Mouse (Mus musculus) left cerebral cortex, postnatal 25 days (tissue): Measurements from ENCODE around the gene Plce1. TPM values are rescaled to one million over a fixed set of nuclear protein-coding genes. Genes with fewer than 3 reads are reported as not detected.
A peak's percentile ranks its signal among the peaks of the same experiment; 100 is the strongest.

Experiments used
- DNase-seq, 2 experiments: peaks; one replicate each; pipeline ENCODE4 v3.0.0; 2022; ENCODE audit warnings: low spot score in 2 of 2, mixed read lengths in 1 of 2
- intact Hi-C: fragments of 180-260 bp; cut with DNase I; formaldehyde crosslinking; loops from one replicate; pipeline ENCODE4 v1.15.1; 2025
- total RNA-seq, 2 experiments: library from RNA; stranded (reverse); gene quantifications; 2 replicates each; pipeline ENCODE4 v1.2.3; 2021

Gene Plce1
- total RNA-seq, 2 experiments from 2014 or later = 6.2 to 9.1 TPM

DNA sequence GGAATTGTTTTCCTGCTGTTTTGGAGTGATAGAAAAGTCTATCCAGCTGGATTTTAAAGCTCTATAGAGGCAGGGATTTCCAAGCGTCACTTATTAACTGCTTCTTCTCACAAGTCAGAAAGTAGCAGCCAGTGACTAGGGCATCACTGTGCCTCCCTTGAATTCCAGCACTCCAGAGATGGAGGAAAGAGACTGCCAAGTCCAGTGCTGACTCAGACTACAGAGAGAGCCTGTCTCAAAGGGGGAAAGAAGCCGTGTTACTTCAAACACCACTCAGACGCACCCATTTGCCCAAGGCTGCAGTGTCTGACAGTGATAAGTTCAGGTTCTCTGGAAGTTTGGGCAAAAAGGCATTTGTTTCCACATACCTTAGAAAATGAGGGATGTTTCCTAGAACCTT, 279.5 kb downstream of the Plce1 start:
- DNase-seq = no peak
- intact Hi-C loops = no loop called here

DNA sequence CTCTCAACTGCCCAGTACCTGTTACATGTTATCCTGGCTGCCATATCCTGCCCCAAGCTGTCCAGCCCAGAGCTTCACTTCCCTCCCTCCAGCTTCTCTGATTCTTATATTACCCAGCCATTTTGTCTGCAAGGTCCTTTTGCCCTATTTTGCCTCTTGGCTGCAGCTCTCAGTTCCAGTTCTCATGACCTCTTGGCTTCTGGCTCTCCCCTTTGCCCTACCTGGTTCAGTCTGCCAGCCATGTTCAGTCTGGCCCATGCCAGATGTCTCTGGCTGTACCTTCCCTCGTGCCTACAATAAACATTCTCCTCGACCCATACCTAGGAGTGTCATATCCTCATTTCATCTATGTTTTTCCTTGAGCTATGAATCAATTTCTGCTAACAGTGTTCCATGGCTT, 285.4 kb downstream of the Plce1 start:
- intact Hi-C loops = no loop called here
- no peak for DNase-seq

GRCm38 (mm10) chr19:38775548-38775947, 294.6 kb downstream of the Plce1 start:
- intact Hi-C loops = loop anchor here (2.0 to 5.0 kb wide), 2 partner anchors 208 to 347 kb away; no protein-coding TSS in a partner anchor

DNA sequence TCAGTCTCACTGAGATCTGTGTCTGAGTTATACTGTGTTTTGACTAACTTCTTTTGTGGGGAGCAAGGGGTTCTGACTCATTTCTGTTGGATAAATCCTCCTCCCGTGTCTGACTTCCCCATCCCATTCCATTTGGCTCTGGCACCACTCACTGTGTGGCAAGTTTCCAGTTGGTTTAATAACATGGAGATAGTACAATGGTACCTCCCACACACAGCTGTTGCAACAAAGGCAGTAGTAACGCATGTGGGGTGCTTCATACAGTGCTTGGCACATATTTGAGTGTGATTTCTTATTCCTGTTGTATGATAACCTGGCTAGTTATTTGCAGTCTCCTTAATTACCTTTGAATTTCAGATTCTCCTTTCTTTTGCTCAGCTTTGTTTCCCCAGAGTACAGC, 297.9 kb downstream of the Plce1 start:
- DNase-seq = peak in 1 of 2 experiments; percentile 49
- intact Hi-C loops = loop anchor here (5.0 kb wide), 1 partner anchor 212 kb away; no protein-coding TSS in a partner anchor

More at GRCm38 (mm10) chr19:38775548-38775947, 294.6 kb downstream of the Plce1 start:
- DNase-seq = peak; percentile 61 to 62

DNA sequence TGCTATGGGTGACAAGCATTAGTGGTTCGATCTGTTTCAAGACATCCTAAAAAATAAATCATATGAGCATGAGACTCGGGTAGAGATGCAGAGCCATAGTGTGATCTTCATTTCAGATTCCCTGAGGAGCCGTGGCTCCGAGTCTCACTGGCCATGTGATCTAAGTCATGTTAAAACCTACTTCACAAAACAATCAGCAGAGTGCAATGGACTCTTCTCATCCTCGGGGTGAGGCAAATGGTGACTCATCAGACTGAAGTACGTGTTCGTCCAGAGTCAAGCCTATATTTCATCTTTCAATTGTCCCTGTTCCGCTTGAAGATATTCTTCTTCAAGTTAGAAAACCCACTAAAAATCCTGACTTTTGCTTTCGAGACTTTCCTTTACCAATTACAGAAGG, 302.6 kb downstream of the Plce1 start:
- intact Hi-C loops = no loop called here
- no peak for DNase-seq

GRCm38 (mm10) chr19:38787756-38788155, 306.8 kb downstream of the Plce1 start:
- intact Hi-C loops = no loop called here
- peak in 1 of 2 experiments; percentile 64 for DNase-seq

- intact Hi-C loops = no loop called here
- peak in 1 of 2 experiments; percentile 59 for DNase-seq
Observed at GRCm38 (mm10) chr19:38793563-38794045, 312.7 kb downstream of the Plce1 start.

- DNase-seq = no peak
- intact Hi-C loops = no loop called here
Observed at GRCm38 (mm10) chr19:38796546-38796945, 315.6 kb downstream of the Plce1 start.

DNA sequence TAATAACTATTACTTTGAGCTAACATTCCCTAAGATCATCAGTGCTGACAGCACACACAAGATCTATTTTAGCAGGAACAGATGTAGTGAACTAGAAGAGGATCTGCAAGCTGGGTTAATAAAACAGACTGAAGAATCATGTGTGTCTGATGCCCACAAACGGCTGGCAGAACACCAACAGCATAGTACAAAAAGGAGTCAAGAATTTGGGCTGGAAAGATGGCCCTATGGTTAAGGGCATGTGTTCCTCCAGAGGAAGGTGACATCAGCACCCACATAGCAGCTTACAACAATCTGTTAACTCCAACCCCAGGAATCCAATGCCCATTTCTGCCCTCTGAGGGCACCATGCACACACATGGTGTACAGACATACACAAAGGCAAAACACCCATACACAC, 317.4 kb downstream of the Plce1 start:
- intact Hi-C loops = no loop called here
- DNase-seq = peak; percentile 39 to 62

GRCm38 (mm10) chr19:38798801-38799200, 317.9 kb downstream of the Plce1 start:
- peak; percentile 13 to 31 for DNase-seq
- intact Hi-C loops = no loop called here

DNA sequence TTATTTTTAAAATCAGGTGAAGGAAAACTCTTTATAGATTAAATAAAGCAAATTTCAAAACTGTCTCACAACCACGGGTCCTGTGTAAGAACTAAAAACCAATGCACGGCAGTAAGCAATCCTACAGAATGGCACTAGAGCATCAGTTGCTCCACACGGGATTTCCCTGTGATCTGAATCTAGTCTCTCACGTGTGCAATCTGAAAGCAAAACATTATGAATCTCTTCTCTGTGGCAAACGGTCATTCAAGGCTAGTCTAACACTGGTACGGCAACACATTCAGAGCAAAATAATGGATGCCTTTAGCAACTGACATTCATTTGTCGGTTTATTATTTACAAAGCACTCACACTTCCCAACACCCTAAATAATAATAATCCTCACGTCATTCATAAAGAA, 337.3 kb downstream of the Plce1 start:
- no peak for DNase-seq
- intact Hi-C loops = no loop called here

- intact Hi-C loops = loop anchor here (1.0 kb wide), 1 partner anchor 17 kb away; the partner anchor contains the start of gene Tbc1d12
- DNase-seq = peak; percentile 92 to 95
Observed at GRCm38 (mm10) chr19:38818766-38819426, 338.0 kb downstream of the Plce1 start, which contains the start of gene Noc3l. TSS of gene Noc3l (minus strand) at chr19:38819237.

GRCm38 (mm10) chr19:38819427-38819802, 338.5 kb downstream of the Plce1 start:
- no peak for DNase-seq
- intact Hi-C loops = loop anchor here (1.0 kb wide), 1 partner anchor 17 kb away; the partner anchor contains the start of gene Tbc1d12

DNA sequence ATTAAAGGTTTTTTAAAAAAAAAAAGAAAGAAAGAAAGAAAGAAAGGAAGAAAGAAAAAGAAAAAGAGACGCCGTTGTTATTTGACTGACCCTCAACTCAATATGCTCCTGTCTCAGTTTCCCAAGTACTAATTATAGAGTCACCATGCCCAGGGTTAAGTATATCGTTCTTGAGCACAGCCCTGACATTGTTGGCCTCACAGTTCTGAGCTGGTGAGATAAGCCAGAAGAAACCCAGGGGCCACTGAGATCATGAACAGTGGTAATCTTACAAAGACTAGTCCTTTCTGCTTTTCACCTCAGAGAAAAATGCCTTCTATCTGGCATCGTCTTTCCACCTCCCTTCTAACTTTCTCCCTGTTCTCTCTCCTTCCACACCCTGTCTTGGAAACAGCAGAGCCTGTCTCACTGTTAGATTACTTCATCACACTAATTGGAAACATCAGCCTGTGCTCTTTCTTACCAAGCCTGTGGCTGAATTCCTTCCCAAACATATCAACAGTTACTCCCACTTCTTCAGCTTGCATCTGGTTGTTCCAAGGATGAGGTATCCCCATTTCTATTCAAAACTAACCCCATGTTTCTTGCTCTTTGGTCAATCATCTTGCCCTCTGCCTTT, 339.4 kb downstream of the Plce1 start:
- intact Hi-C loops = no loop called here
- no peak for DNase-seq

GRCm38 (mm10) chr19:38833224-38833623, 352.3 kb downstream of the Plce1 start:
- intact Hi-C loops = no loop called here
- no peak for DNase-seq

Other genes starting within 250 kb of the Plce1 start
- gene Lgi1, start 216.6 kb upstream of the Plce1 start, total RNA-seq = 100 to 1,000 TPM; 141 to 144 TPM
- gene Slc35g1, start 85.1 kb upstream of the Plce1 start, total RNA-seq = 1 to 10 TPM; 1.9 to 2.3 TPM